Mouse (Mus musculus) right cerebral cortex, adult 2 months (tissue): ENCODE data around the gene Fam151a.
"Not testable (repeated sequence)": the region's sequence is repeated elsewhere in the genome, so short reads cannot be mapped to it uniquely, and the experiment has no call there.

Source experiments
- DNase-seq, 2 experiments: peaks; one replicate each; pipeline ENCODE4 v3.0.0; 2021 to 2022; ENCODE audit warnings: low spot score in 2 of 2

The Fam151a gene

DNA sequence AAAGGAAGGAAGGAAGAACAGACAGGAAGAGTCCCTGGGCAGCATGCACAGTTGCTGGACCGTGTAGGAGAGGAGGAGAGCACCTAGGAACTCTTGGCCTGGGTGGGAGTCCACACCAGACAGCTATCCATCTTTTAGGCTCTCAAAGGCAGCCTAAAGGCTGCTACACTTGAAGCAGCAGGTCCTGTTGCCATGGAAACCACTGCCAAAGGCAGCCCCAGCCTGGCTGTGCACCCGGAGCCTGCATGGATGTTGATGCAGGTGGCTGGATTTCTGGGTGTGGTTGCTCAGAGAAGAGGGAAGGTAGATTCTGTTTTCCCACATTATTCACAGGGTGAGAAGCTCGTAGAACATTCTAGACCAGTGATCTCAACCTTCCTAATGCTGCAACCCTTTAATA, 43.3 kb downstream of the Fam151a start:
- peak; percentile 71 to 72 for DNase-seq

DNA sequence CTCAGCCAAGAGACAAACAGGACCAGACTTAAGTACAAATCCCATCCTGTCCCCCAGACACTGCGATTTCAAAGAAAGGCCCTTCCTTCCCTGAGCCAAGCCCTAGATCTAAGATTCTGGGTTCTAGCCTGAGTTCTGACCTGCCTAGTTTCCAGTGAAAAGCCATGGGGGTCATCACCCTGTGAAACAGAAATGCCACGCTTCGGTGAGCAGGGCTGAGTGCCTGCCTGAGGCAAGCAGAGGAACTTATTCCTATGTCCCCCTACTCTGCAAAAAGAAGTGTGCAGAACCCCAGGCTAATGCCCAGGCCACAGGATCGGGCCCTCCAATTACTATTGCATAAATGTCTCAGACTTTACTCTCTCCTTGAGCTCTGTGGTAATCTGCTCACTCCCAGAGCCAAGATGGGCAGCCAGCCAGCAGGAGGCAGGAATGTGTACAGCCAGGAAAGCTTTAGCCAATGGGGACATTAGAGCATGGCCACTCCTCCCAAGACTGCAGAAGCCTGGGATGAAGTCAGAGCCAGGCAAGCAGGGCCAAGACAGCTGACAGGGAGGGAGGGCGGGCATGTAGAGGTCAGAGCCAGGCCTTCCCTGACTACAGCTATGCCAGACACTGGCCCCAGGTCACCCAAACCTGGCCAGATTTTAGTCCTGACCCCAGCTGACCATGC, 44.6 kb downstream of the Fam151a start:
- peak; percentile 80 to 87 for DNase-seq

DNA sequence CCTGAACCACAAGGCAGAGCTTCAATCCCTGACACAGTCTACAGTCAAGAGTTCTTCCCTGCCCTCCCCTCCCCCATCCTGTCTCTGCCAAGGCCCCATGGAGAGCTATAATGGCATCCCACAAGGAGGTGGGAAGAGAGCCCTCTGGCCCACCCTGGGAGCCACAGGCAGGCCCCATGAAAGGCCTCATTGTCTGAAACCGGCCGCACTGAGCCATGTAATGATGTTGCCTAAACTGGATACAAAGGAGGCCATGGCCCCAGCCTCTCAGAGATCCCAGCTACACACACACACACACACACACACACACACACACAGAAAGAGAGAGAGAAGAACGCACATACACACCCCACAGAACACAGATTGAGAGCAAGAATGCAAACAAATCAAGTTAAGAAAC, 46.4 kb downstream of the Fam151a start:
- DNase-seq, result no peak

DNA sequence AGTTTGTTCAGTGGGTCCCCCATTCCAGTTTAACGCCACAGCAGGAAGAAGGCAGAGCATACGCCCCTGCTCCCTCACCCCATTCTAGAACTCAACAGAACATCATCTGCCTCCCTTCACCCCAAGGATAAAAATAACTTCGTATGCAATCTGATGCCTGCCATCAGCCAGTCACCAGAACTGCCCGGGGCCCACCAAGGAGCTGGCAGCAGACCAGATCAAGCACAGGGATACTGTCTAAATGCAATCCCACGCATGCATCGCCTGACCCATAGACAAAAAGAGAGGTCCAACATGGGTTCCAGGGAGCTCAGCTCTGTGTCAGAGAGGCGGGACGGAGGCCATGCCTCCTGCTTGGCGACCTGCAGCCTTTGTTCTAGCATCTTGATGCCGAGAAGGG, 49.4 kb downstream of the Fam151a start:
- no peak for DNase-seq

DNA sequence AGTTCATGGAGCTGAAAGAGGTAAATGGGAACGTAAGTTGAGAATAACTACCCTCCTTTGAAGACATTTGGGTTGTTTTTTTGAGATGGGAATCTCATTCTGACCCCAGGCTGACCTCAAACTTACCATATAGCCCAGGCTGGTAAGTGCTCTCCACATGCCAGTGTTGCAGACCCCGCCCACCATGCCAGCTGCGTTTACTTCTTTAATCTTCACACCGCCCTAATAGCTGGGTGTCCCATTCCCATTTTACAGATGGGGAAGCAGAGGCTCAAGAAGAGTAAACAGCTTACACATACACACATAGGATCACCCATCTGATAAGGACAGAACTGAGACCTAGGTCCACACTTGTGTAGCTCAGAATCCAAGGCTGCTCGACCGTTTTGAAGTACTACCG, 51.1 kb downstream of the Fam151a start:
- no peak for DNase-seq

DNA sequence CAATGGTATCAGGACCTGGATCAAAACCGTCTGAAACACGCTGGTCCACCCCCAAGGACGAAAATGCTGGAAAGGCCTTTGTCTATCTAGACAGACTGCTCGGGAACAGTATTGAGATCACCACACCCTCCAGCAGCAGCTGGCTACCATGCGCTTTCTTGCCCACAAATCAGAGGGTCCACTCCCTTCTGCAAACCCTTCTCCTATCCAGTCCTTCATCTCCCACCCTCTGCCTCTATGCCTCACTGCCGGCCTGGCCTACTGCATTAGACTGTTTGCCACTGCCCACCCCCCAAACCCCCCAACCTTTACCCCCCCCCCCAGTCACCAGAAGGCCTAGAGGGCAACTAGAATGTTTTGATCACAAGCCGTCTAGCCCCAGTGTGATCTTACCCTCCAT, 51.7 kb downstream of the Fam151a start:
- DNase-seq, result no peak

DNA sequence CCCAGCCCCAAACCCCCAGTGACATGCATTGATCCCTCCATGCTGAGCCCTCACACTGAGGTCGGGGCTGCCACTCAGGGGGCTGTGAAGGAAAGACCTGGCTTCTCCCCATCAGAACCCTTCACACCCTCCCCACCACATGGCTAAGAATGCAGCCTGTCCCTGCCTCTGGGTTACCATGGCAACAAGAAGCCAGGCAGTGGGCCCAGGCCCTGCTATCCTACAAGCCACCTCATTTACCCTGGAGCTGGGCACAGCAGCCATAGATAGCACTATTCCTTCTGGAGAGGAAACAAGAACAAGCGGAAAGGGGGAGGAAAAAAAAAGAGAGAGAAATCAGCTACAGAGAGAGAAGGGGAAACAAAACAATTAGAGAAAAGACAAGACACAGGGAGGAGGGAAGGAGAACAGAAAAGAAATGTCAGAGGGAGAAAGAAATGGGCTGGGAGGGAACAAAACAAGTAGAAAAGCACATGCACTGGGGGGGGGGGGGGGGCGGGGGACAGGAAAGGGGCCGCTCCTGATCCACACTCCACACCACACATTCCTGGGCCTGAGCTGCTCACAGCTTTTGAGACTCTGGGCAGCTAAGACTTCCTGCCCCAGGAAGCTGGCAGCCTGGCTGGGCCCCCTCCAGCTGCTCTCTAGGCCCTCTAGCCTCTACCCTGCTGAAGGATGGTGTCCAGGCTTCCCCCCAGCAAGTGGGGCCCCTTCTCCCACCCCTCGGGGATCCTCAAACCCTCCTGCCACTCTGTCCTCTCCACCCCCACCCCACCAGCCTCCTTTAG, 52.3 kb downstream of the Fam151a start:
- peak; percentile 70 to 78 for DNase-seq

DNA sequence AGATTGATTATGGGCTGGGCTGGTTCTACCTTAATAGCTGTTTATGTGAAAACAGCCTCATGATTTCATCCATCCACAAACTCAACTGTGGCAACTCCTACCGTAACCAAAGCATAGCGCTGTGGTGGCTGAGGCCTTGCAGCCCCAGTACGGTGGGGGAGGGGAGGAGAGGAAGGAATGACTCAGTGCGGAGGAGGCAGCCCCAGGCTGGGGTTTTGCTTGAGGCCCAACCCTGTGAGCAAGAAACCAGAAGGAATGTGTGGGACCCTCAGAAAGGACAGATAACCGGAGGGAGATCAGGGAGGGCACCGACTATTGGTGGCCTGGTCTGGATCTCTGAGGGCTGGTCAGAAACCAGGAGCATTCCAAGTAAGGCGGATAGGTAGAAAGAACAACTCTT, 54.1 kb downstream of the Fam151a start:
- peak; percentile 47 to 65 for DNase-seq

DNA sequence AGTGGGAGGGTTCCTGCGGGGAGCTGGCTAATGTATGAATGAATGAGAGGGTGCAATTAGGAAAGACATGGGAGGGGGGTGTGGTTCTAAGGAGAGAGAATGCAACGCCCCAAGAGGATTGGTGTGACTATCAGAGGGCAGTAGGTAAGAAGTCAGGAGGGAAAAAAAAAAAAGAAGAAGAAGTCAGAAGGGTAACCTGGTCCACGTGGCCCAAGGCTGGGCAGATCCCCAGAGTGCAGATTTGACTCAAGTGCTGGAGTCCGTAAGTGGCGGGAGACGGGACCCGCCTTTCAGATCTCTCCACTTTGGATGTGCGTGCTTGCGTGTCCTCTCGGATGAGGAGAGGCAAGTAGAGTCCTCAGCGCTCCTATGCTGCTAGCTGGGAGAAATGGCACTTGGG, 54.9 kb downstream of the Fam151a start:
- DNase-seq, result no peak

DNA sequence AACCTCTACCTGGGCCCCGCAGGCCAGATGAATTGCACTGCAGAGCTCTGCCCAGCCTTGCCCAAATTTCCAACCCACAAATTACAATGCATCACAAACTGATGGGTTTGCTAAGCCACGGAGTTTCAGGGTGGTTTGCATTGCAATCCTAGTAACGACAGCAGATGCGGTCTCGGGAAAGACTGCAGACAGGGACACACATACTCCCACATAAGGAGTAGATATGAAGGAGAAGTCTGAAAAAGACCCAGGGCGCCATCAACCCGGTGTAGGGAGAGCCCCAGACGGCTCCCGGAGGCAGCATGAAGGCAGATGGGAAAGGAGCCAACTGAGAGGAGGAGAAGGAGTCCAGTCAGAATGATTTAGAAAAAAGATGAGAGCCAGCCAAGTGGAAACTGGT, 56.0 kb downstream of the Fam151a start:
- peak; percentile 54 to 66 for DNase-seq

DNA sequence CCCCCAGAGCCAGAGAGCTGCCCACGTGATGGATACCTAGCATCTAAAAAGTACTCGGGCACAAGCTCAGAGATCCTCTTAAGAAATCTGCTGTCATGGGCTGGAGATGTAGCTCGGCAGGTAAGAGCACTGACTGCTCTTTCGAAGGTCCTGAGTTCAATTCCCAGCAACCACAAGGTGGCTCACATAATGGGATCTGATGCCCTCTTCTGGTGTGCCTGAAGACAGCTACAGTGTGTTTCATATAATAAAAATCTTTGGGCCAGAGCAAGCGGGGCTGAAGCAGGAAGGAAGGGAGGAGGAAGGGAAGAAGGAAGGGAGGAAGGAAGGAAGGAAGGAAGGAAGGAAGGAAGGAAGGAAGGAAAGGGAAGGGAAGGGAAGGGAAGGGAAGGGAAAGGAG, 56.5 kb downstream of the Fam151a start:
- DNase-seq, result not testable (repeated sequence)

DNA sequence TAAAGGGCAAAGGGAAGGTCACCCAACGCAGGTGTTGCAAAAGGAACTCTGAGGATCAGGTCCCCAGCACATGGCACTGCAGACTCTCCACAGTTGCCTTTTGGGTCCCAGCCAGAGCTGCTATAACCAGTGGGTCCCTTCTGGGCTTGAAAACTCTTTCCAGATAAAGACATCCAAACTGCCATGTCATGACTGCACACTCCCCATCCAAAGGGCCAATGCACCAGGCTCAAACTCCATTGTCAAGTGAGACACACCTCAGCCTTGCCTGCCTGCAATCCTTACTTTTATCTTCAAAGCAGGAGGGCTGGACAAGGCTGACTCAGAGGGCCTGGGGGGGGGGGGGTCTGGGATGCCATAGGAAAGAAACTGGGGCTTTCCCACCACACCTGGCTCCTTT, 57.2 kb downstream of the Fam151a start:
- no peak for DNase-seq

DNA sequence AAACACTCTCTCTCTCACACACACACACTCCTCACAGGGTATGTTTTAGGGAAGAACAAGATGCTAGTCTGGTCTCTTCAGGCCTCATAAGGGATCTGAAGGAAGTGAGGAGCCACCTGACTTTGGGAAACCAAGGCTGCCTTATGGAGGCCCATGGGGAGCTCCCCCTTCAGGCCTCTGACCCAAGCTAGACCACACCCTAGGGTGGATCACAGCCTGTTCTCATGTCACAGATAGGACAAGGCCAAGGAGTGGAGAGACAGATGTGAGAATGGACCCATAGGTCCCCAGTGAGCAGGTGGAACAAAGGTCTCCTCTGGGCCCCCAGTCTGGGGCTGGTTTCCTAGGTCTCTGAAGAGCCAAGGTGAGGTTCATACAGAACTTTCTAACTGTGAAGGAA, 58.6 kb downstream of the Fam151a start:
- no peak for DNase-seq

DNA sequence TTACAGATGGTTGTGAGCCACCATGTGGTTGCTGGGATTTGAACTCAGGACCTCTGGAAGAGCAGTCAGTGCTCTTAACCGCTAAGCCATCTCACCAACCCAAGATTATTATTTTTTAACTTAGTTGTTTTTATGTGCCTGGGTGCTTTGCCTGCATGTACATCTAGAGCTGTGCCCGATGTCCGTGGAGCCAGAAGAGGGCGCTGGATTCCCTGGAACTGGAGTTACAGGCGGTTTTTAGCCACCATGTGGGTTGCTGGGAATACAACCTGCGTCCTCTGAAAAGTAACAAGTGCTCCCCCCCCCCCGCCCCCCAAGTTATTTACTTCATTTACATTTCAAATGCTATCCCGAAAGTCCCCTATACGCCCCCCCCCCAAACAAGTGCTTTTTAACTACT, 60.1 kb downstream of the Fam151a start:
- not testable (repeated sequence) for DNase-seq

DNA sequence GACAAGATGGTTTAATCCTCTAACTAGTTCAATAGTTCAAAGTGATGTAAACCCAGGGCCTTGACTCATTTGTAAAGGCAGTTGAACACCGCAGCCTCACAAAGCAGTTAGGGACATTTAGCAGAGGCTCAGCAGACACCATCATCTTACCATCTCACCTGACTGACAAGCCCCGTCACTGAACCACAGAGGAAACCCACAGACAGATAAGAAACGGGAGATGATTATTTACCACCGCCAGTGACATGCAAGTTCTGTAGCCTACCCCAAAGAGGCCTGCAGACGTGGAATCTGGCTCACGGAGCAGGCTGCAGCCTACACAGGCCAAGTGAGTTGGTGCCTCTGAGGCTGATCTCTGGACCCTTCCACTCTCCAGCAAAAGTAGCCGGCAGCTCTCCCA, 60.6 kb downstream of the Fam151a start:
- DNase-seq, result no peak

DNA sequence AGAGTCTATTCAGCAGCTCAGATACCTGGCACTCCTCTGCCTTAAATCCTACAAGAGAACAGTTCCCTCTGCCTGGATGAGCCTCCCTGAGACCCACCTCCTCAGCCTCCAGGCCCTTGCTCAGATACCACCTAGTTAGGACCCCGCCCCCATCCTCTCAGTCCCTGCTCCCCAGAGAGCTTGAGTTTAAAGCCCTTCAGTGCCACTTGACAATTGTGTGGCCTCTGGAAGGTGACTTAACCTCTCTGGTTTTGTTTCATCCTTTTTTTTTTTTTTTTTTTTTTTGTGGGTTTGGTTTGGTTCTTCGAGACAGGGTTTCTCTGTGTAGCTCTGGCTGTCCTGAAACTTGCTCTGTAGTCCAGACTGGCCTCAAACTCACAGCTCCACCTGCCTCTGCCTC, 61.6 kb downstream of the Fam151a start:
- DNase-seq, result no peak
